Mouse (Mus musculus): ENCODE measurements around the gene Rtbdn.

Rtbdn gene

GRCm38 (mm10) chr8:84956768-84957167, 10.0 kb downstream of the Rtbdn start:
- DNase-seq (ENCODE audit: low spot score in 2 of 2), result peak in 1 of 2 experiments; percentile 35

GRCm38 (mm10) chr8:84959811-84960210, 13.0 kb downstream of the Rtbdn start:
- DNase-seq (ENCODE audit: low spot score in 2 of 2), result peak in 1 of 2 experiments; percentile 45

DNA sequence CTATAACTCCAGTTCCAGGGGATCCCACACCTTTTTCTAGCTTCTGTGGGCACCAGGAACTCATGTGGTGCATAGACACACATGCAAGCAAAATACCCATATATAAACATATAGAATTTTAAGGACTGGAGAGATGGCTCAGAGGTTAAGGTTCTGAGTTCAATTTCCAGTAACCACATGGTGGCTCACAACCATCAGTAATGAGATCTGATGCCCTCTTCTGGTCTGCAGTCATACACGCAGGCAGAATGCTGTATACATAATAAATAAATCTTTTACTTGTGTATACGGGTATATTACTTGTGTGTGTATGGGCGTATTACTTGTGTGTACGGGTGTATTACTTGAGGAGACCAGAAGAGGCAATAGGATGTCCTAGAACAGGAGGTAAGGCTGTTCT, 17.2 kb downstream of the Rtbdn start:
- no peak for DNase-seq (ENCODE audit: low spot score in 2 of 2)

- DNase-seq (ENCODE audit: low spot score in 2 of 2), result peak; percentile 96 to 97
These were observed 19.0 kb downstream of the Rtbdn start for GRCm38 (mm10) chr8:84965731-84966291.

GRCm38 (mm10) chr8:84966603-84967002, 19.8 kb downstream of the Rtbdn start:
- no peak for DNase-seq (ENCODE audit: low spot score in 2 of 2)

DNA sequence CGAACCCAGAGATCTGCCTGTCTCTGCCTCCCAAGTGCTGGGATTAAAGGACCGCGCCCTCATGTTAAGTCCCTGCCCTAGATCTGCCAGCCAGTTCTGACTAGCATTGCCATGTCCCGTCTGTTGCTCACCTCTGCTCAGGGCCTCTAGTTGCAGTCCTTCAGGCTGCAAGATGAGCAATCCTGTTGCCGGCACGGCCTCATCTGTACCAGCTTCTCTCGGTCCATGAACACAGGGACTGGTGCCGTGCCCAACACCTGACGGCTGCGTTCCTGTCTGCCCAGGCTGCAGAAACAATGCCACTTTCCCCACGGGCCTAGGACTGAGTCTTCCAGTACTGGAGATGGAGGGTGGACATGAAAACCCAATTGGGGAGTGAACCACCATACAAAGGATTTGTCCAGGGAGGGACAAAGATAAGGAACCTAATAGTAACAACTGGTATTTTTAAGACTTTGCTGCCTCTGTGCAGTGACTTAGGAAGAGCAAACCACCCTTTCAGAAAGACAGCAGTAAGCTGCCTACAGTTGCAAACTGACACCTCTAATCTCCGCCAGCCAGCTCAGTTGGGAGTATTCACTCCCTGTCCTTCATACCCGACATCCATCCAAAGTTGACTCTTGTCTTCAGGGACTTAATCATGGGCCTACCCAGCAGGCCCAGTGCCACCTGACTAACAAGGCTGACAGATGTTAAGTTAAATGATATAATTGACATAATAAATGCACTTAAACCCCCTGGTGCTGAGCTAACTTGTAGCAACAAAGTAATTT, 20.9 kb downstream of the Rtbdn start:
- DNase-seq (ENCODE audit: low spot score in 2 of 2), result no peak

- peak; percentile 27 to 40 for DNase-seq (ENCODE audit: low spot score in 2 of 2)
These were observed 21.9 kb downstream of the Rtbdn start for GRCm38 (mm10) chr8:84968650-84969049.

- peak; percentile 68 to 79 for DNase-seq (ENCODE audit: low spot score in 2 of 2)
These were observed 22.7 kb downstream of the Rtbdn start, which contains the start of the genes Gm49661, Prdx2 and Rnaseh2a for GRCm38 (mm10) chr8:84969241-84970134. Gm49661 (minus strand) TSS chr8:84969433. Prdx2 (plus strand) TSS chr8:84969587. Rnaseh2a (minus strand) TSS chr8:84969767.

GRCm38 (mm10) chr8:84970135-84970790, 23.5 kb downstream of the Rtbdn start:
- DNase-seq (ENCODE audit: low spot score in 2 of 2), result no peak

- DNase-seq (ENCODE audit: low spot score in 2 of 2), result no peak
These were observed 24.1 kb downstream of the Rtbdn start for GRCm38 (mm10) chr8:84970913-84971312.

DNA sequence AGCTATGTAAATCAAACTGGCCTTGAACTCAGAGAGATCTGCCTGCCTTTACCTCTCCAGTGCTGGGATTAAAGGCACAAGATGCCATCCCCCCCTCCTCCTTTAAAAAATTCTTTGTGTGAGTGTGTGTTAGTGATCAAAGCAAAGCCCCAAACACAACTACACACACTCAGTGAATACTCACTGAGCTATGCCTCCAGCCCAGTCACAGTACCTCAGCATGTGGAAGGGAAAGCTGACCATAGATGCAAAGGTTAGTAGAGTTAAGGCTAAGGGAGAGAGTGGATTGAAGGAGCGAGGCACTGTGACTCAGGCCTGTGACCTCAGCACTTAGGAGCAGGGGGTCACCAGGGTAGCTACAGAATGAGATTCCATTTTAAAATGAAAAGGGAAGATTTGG, 26.3 kb downstream of the Rtbdn start:
- no peak for DNase-seq (ENCODE audit: low spot score in 2 of 2)

DNA sequence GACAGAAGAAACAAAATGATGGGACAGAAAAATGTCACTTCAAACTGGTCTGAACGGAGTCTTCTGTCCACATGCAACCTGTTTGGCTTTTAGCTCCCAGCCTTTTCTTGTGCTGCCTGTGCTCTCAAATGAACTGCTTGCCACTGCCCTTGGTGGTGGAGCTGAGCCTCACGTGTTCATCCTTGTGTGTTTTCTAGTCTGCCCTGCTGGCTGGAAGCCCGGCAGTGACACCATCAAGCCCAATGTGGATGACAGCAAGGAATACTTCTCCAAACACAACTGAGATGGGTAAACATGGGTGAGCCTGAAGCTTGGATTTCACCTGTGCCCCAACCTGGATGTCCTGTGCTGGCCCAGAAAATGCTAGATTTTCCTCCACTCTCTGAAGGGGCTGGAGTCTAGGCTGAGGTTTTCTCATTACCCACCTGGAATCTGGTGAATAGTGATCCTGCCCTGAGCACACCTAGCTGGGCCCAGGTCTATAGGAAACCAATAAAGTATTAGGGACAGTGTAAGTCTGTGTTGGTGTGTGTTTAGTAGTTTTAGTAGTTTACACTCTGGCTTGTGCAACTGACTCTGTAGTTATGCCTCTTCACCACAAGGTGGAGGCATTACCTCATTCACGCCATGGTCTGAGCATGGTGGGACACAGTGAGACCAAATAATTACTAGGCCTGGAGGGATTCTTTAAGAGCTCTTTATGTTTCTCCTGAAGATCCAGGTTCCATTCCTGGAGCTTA, 27.2 kb downstream of the Rtbdn start:
- DNase-seq (ENCODE audit: low spot score in 2 of 2), result peak; percentile 62 to 79

DNA sequence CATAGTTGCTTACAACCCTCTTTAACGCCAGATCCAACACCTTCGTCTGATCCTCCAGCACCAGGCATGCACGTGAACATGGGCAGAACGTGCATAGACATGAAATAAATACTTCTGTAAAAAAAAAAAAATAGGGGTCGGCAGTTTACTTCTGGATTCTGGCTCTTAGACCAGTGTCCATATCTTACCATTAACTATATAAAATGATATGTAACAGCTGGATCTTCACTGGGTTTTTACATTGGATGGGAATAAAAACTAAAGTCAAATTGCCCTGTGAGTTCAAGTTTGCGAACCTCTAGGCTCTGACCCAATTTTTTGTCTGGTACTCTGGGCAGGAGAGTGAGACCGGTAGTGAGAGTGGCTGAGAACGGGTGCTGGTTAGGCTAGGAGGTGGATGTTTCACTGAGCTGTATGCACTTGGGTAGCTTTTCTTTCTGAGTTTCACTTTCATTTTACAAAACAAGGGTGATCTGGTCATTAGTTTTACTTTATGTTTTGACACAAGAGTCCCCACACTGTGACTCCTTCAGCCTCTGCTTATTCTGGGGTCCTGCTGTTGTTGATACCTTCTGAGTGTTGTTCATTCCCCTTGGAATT, 27.9 kb downstream of the Rtbdn start:
- DNase-seq (ENCODE audit: low spot score in 2 of 2), result no peak

- DNase-seq (ENCODE audit: low spot score in 2 of 2), result peak; percentile 67 to 69
These were observed 28.6 kb downstream of the Rtbdn start for GRCm38 (mm10) chr8:84975434-84975833.

- DNase-seq (ENCODE audit: low spot score in 2 of 2), result peak; percentile 96 to 97
These were observed 29.4 kb downstream of the Rtbdn start for GRCm38 (mm10) chr8:84976031-84976762.

DNA sequence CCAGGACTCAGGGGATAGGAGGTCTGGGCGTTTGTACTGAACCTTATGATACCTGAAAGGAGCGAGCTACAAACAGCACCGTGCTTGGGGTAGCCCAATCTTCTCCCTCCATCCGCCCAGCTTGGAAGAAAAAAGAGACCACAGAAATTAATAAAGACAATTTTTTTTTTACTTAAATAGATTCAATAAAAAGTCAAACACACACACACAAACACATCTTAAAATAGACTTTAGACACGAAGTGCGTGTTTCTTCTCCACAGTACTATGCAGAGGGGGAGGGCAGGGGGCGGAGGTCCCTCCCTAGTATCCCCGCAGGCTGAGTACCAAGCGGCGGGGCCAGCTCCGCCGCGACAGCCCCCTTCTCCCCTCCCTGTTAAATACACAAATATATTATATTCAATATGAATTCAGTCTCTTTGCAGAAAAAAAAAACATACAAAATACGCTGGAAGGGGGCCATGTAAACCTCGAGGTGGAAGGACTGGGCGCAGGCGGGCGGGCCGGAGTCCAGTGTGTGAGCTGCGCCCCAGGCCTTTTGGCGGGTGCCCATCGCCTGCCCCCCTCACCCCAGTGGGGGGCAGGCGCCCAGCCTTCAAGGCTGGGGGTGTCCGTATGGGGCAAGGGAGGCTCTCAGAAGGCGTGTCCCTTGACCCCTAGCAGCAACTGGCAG, 30.1 kb downstream of the Rtbdn start:
- no peak for DNase-seq (ENCODE audit: low spot score in 2 of 2)

DNA sequence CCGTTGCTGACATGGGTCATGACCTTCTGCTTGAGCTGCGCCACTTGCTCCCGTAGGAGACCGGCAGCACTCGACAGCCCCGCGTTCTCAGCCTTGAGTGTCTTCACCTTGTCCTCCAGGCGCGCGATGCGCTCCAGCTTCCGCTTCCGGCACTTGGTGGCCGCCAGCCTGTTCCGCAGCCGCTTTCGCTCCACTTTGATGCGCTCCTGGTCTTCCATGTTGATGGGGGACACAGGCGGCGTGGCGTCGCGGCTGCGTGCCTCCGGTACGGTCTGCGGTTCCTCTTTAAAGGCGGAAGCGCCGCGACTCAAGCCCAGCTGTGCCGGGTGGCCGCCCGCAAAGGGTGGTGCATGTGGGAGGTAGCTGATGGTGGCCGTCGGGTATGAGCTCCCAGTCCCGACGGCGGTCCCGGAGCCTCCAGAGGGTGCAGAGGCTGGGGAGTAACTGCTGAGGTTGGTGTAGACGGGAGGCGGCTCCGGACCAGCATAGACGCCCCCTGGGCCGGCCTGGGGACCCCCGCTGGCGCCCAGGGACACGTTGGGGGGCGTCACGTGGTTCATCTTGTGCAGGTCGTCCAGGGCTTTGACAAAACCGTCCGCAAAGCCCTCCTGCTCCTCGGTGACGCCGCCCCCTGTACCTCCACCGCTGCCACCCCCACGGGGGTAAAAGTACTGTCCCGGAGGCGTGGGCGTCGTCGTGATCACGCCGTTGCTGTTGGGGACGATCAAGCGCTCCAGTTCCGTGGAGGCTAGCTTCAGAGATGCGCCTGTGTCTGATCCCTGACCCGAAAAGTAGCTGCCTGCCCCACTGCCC, 30.9 kb downstream of the Rtbdn start:
- DNase-seq (ENCODE audit: low spot score in 2 of 2), result peak; percentile 70 to 73

DNA sequence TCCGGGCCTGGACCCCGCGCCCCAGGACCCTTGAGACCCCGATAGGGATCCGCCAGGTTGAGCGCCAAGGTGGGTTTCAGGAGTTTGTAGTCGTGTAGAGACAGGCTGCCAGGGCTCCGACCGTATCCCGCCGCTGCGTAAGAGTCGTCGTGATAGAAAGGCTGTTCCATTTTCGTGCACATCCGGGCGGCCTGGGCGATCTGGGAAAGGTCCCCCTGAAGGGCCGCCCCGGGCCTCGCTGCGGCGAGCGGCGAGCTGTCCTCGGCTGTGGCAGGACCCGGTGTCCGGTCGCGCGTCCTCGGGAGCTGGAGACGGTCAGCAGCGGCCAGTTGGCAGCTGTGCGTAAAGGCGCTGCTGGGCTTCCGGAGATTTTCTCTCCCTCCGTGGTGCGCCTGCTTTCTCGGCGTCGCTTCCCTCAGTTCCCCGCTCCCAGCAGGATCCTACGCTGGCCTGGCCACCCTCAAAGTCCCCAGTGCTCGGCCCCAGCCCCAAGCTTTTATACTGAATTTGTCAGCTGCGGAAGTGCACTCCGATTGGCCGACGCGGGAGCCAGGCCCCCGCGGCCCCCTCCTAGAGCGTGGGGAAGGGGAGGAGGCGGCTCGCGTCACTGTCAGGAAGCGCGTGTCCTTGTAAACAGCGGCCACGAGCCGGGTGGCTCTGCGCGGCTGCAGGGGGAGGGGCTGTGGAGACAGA, 31.6 kb downstream of the Rtbdn start, which contains the start of gene Junb:
Gene Junb (minus strand): TSS at position 471 of the 693 bp plus-strand sequence.
- DNase-seq (ENCODE audit: low spot score in 2 of 2), result peak; percentile 98 to 99
